Mouse (Mus musculus) embryonic facial prominence, embryonic 15.5 days (tissue): ENCODE measurements around the gene Rtl10. TPM values are rescaled to one million over a fixed set of nuclear protein-coding genes. Genes with fewer than 3 reads are reported as not detected.

Experiments used
- ATAC-seq: fragments of 200-750 bp; cut with Nextera tagmentation; 2 replicates; pipeline ENCODE4 v1.8.0; 2017; ENCODE audit warnings: low read depth, moderate TSS enrichment; ENCODE audit not compliant: insufficient number of reproducible peaks, low FRiP score, low TSS enrichment
- H3K27ac ChIP-seq: fragments of 300-500 bp; sonication (generic); replicated peaks from 2 replicates; pipeline ENCODE4 v1.5.1; 2015; ENCODE audit warnings: mild to moderate bottlenecking, inconsistent platforms
- H3K27me3 ChIP-seq: fragments of 300-500 bp; sonication (generic); 2 replicates; pipeline ENCODE4 v1.6.1; 2015; ENCODE audit warnings: inconsistent platforms
- H3K36me3 ChIP-seq: fragments of 300-500 bp; sonication (generic); 2 replicates; pipeline ENCODE4 v1.6.1; 2015; ENCODE audit warnings: mild to moderate bottlenecking, inconsistent platforms
- H3K4me1 ChIP-seq: fragments of 300-500 bp; sonication (generic); 2 replicates; pipeline ENCODE4 v1.6.1; 2015; ENCODE audit warnings: inconsistent platforms
- H3K4me2 ChIP-seq: fragments of 300-500 bp; sonication (generic); replicated peaks from 2 replicates; pipeline ENCODE4 v1.6.1; 2015; ENCODE audit warnings: mild to moderate bottlenecking, inconsistent platforms
- H3K4me3 ChIP-seq: fragments of 300-500 bp; sonication (generic); replicated peaks from 2 replicates; pipeline ENCODE4 v1.5.1; 2015; ENCODE audit warnings: mild to moderate bottlenecking, inconsistent platforms
- H3K9ac ChIP-seq: fragments of 300-500 bp; sonication (generic); 2 replicates; pipeline ENCODE4 v1.6.1; 2015; ENCODE audit warnings: inconsistent platforms
- H3K9me3 ChIP-seq: fragments of 300-500 bp; sonication (generic); replicated peaks from 2 replicates; pipeline ENCODE4 v1.6.1; 2016; ENCODE audit warnings: inconsistent platforms
- WGBS: fragments of 180-500 bp; shearing (Covaris S2); methylation state at CpG from one replicate; pipeline ENCODE4 v1.1.7; 2015; 5-methylcytosine and 5-hydroxymethylcytosine counted together
- polyA plus RNA-seq: library from polyadenylated mRNA; unstranded; fragments of >200 nt; fragmentation: Nextera tagmentation; extraction: Ambion mirVana; gene quantifications from 2 replicates; pipeline ENCODE4 v1.2.1, GENCODE M21; 2015

The Rtl10 gene
- 3.5 and 4.5 TPM in 2 replicates for polyA plus RNA-seq

DNA sequence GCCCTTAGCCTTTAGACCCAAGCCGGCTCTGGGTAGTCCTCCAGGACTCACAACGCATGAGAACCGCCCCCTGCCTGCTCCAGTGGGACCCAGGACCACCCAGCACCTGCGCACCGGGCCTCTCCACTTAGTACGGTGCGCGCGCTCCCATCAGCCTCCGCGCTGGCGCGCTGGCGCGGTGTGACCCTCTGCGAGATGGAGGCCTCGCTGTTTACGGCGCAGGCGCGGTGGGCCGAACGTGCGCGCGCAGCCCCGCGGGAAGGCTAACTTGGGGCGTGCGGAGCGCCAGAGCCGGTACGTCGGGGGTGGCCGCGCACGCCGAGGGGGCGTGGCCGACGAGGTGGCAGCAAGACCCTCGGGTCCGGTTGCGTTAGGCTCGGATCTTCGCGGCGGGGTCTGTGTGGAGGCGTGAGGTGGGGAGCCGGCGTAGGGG, at the start of gene Rtl10, which contains the start of gene Gnb1l:
Gene Rtl10 (plus strand): TSS at position 344 of the 433 bp plus-strand sequence.
Gene Gnb1l (plus strand): TSS at position 156 of the 433 bp plus-strand sequence.
- peak within 1 kb of the TSS; percentile 84 for H3K4me2 ChIP-seq
- H3K27me3 ChIP-seq = no peaks in the 10 kb centered on the region
- peaks cover 14% of the 10 kb centered on the region for H3K36me3 ChIP-seq
- ATAC-seq = peak; percentile 97
- WGBS = 0% methylated on average over 38 of the region's 51 CpGs
- peak within 1 kb of the TSS; percentile 69 for H3K9ac ChIP-seq
- peak within 1 kb of the TSS; percentile 91 for H3K27ac ChIP-seq
- peaks cover 26% of the 10 kb centered on the region for H3K4me1 ChIP-seq
- no peaks in the 10 kb centered on the region for H3K9me3 ChIP-seq
- peak within 1 kb of the TSS; percentile 62 for H3K4me3 ChIP-seq

GRCm38 (mm10) chr16:18449005-18449404, 49.7 kb upstream of the Rtl10 start:
- H3K4me1 ChIP-seq = peaks cover 24% of the 10 kb centered on the region
- no peak overlapping the region for H3K4me2 ChIP-seq
- no peaks in the 10 kb centered on the region for H3K36me3 ChIP-seq
- no peak overlapping the region for H3K4me3 ChIP-seq
- no peak overlapping the region for H3K9ac ChIP-seq
- H3K27me3 ChIP-seq = no peaks in the 10 kb centered on the region
- no peak overlapping the region for H3K27ac ChIP-seq
- ATAC-seq = no peak
- no peaks in the 10 kb centered on the region for H3K9me3 ChIP-seq
- WGBS = 94% methylated on average over 4 of the region's 4 CpGs

- Histone ChIP-seq H3K36me3 (no peaks in the 10 kb centered on the region), H3K9me3 (no peaks in the 10 kb centered on the region), H3K9ac (no peak overlapping the region), H3K27ac (no peak overlapping the region), H3K4me1 (peaks cover 29% of the 10 kb centered on the region), H3K27me3 (no peaks in the 10 kb centered on the region), H3K4me2 (no peak overlapping the region), H3K4me3 (no peak overlapping the region)
- 26% methylated on average over 9 of the region's 9 CpGs for WGBS
- no peak for ATAC-seq
Measured at GRCm38 (mm10) chr16:18451486-18452181, 47.1 kb upstream of the Rtl10 start.

GRCm38 (mm10) chr16:18452361-18452862, 46.3 kb upstream of the Rtl10 start:
- ATAC-seq = no peak
- Histone ChIP-seq H3K9ac (no peak overlapping the region), H3K4me1 (peaks cover 27% of the 10 kb centered on the region), H3K4me3 (no peak overlapping the region), H3K36me3 (no peaks in the 10 kb centered on the region; the same call in 1 of the 2 replicates), H3K27me3 (no peaks in the 10 kb centered on the region), H3K9me3 (no peaks in the 10 kb centered on the region), H3K4me2 (no peak overlapping the region), H3K27ac (no peak overlapping the region)
- WGBS = 61% methylated on average over 8 of the region's 8 CpGs

DNA sequence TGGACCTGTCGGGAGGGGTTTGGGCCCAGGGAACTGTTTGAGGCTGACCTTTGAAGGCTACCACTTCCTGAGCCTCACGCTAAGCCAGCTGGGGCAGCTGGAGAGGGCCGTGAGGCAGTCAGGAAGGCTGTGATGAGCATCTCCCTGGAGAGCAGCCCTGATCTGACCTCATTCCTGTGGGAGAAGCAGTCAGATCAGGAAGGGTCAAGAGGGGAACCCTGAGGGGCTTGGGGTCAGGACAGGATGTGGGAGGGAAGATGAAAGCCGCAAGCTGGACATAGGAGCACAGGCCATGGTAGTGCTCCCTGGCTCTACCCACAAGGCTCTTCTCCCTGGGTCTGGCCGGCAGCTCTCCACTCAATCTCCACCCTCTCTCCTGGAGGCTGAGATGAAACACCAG, 44.9 kb upstream of the Rtl10 start:
- H3K4me1 ChIP-seq = peaks cover 23% of the 10 kb centered on the region
- no peak for ATAC-seq
- no peak overlapping the region for H3K9ac ChIP-seq
- no peaks in the 10 kb centered on the region; the same call in 1 of the 2 replicates for H3K36me3 ChIP-seq
- H3K27ac ChIP-seq = no peak overlapping the region
- WGBS = 44% methylated on average over 5 of the region's 5 CpGs
- no peaks in the 10 kb centered on the region for H3K27me3 ChIP-seq
- H3K9me3 ChIP-seq = no peaks in the 10 kb centered on the region
- H3K4me3 ChIP-seq = no peak overlapping the region
- no peak overlapping the region for H3K4me2 ChIP-seq

DNA sequence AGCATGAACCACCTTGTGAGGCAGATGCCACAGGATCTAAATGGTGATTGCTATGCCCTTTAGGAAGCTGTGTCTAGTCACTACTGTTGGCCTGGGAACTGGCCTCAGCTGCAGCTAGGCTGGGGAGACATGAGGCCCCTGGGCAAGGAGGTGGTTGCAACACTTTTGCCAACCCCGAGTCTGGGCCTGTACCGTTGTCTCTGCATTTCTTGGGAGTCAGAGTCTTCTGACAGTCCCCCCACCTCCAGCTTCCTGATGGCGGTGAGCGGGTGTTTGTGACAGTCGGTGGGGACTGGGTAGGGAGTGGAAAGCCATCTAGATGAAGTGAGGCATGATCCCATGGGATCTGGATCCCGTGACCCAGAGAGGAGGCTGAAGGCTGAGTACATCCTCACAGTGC, 43.3 kb upstream of the Rtl10 start:
- Histone ChIP-seq H3K27me3 (no peaks in the 10 kb centered on the region), H3K9me3 (no peaks in the 10 kb centered on the region), H3K27ac (no peak overlapping the region), H3K36me3 (no peaks in the 10 kb centered on the region; the same call in 1 of the 2 replicates), H3K9ac (no peak overlapping the region), H3K4me2 (no peak overlapping the region), H3K4me3 (no peak overlapping the region), H3K4me1 (peaks cover 39% of the 10 kb centered on the region)
- 72% methylated on average over 6 of the region's 6 CpGs for WGBS
- ATAC-seq = no peak

GRCm38 (mm10) chr16:18458661-18459060, 40.0 kb upstream of the Rtl10 start:
- H3K9me3 ChIP-seq = no peaks in the 10 kb centered on the region
- H3K4me3 ChIP-seq = no peak overlapping the region
- H3K27ac ChIP-seq = peak overlapping the region; percentile 72; the same call in 1 of the 2 replicates
- H3K36me3 ChIP-seq = no peaks in the 10 kb centered on the region; the same call in 1 of the 2 replicates
- no peak for ATAC-seq
- no peak overlapping the region for H3K9ac ChIP-seq
- H3K4me1 ChIP-seq = peaks cover 43% of the 10 kb centered on the region
- H3K4me2 ChIP-seq = no peak overlapping the region
- no peaks in the 10 kb centered on the region for H3K27me3 ChIP-seq

DNA sequence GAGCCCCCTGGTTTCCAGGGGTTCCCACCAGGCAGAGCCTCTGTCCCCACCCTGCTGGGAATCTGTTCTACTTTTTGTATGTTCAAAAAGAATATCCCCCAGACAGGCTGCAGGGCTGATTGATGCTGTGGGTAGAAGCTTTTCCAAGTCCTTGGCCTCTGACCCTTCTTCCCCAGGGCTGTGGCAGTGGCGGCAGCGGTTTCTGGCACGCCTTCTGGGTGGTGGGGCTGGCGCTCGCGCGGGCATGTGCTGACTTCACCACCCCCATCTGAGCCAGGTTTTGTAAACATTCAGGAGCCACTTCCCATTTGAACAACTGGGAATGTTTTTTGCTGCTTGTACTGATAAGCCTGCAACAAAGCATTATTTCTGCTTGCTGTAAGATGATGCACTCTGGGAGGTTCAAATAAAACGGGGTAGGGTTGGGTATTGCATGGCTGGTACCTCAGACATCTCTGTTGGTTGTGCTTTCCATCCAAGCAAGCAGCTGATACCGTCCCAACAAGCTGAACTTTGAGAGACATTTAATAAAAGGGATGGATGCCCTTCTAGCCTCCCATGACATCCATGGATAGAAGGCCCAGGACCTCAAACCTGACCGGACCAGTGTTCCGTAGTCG, 39.3 kb upstream of the Rtl10 start:
- ATAC-seq = no peak; the same call in 1 of the 2 replicates
- no peaks in the 10 kb centered on the region for H3K27me3 ChIP-seq
- peaks cover 49% of the 10 kb centered on the region for H3K4me1 ChIP-seq
- H3K4me3 ChIP-seq = 0 out of 2 replicates have a peak overlapping the region, but pooled peaks have one; percentile 2
- H3K9me3 ChIP-seq = no peaks in the 10 kb centered on the region
- WGBS = 7% methylated on average over 12 of the region's 12 CpGs
- H3K36me3 ChIP-seq = no peaks in the 10 kb centered on the region; the same call in 1 of the 2 replicates
- peak overlapping the region; percentile 37 for H3K4me2 ChIP-seq
- H3K9ac ChIP-seq = no peak overlapping the region; the same call in 1 of the 2 replicates
- H3K27ac ChIP-seq = peak overlapping the region; percentile 72

GRCm38 (mm10) chr16:18459955-18460370, 38.7 kb upstream of the Rtl10 start:
- Histone ChIP-seq H3K36me3 (no peaks in the 10 kb centered on the region; the same call in 1 of the 2 replicates), H3K4me1 (peaks cover 54% of the 10 kb centered on the region), H3K27ac (peak overlapping the region; percentile 72), H3K4me2 (peak overlapping the region; percentile 37), H3K4me3 (0 out of 2 replicates have a peak overlapping the region, but pooled peaks have one; percentile 2), H3K27me3 (no peaks in the 10 kb centered on the region), H3K9me3 (no peaks in the 10 kb centered on the region), H3K9ac (no peak overlapping the region; the same call in 1 of the 2 replicates)
- 6% methylated on average over 11 of the region's 11 CpGs for WGBS
- peak; percentile 67 for ATAC-seq

GRCm38 (mm10) chr16:18460826-18461225, 37.9 kb upstream of the Rtl10 start:
- Histone ChIP-seq H3K4me3 (no peak overlapping the region), H3K4me1 (peaks cover 49% of the 10 kb centered on the region), H3K9ac (no peak overlapping the region), H3K27me3 (no peaks in the 10 kb centered on the region), H3K4me2 (no peak overlapping the region), H3K27ac (no peak overlapping the region), H3K9me3 (no peaks in the 10 kb centered on the region), H3K36me3 (no peaks in the 10 kb centered on the region; the same call in 1 of the 2 replicates)
- no peak for ATAC-seq
- 85% methylated on average over 3 of the region's 3 CpGs for WGBS

DNA sequence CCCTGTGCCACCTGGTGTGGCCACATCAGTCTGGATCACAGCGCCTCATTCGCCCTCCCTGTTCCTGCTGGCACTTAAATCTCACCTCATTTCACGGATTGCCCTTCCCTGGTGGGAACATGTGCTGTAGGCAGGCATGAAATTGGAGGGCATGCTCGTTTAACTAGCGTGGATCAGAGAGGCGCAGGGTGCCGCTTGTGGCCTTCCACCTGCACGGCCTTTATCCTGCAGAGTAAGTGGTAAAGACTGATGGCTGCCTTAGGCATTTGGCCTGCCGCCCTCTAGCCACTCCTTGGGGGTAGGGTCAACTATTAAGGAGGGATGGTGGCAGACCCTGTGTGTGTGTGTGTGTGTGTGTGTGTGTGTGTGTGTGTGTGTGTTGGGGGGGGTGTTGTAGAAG, 36.7 kb upstream of the Rtl10 start:
- Histone ChIP-seq H3K27me3 (no peaks in the 10 kb centered on the region), H3K36me3 (no peaks in the 10 kb centered on the region; the same call in 1 of the 2 replicates), H3K9ac (no peak overlapping the region), H3K4me1 (peaks cover 49% of the 10 kb centered on the region), H3K27ac (no peak overlapping the region), H3K4me2 (no peak overlapping the region), H3K9me3 (no peaks in the 10 kb centered on the region), H3K4me3 (no peak overlapping the region)
- 49% methylated on average over 9 of the region's 9 CpGs for WGBS
- ATAC-seq = no peak
